Comparison of ENCODE assay signal across 9 mouse cellular contexts in the genomic region with DNA sequence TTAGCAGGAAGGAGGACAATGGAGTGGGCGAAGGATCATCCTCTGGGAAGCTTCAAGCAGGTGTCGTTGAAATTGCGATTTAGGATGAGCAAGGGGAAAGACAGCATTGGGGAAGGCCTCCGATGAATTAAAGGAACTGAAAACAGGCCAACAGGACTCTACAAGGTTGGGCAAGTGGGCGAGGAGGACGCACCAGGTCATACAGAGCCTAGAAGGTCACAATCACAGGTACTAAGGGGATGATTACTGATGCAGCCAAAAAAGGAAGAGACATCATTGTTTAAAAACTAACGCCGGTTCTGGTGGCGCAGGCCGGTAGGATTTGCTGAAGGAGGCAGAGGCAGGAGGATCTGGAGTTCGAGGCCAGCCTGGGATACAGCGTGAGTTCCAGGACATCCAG. TPM values are rescaled to one million over a fixed set of nuclear protein-coding genes. Genes with fewer than 3 reads are reported as not detected.
DNase-seq lines count a peak whose midpoint lies in the region; ATAC-seq and TF ChIP-seq lines count a peak whose summit lies in the region.
"Had no signal": no experiment of that assay in that cellular context is flagged by ENCODE, and none has a peak within 500 bp of the region (broad histone marks: within the 10 kb centered on the region; RNA-seq: fewer than 3 reads in every experiment).

No protein-coding gene starts in this region.

- H3K27me3 ChIP-seq in spleen, adult 2 months (ENCODE audit: control insufficient read depth, insufficient read depth, low read length): no peaks in the 10 kb centered on the region
- H3K27me3 ChIP-seq in limb, embryonic 11.5 days (ENCODE audit: control insufficient read depth, insufficient read depth, low read length): no peaks in the 10 kb centered on the region
- no peaks in the 10 kb centered on the region for H3K27me3 ChIP-seq in neural tube, embryonic 15.5 days (replicated peaks)

- ATAC-seq in limb, embryonic 11.5 days (ENCODE audit: insufficient number of reproducible peaks, low FRiP score, low TSS enrichment, low read depth): no peak
- no peak for ATAC-seq in neural tube, embryonic 15.5 days (ENCODE audit: low FRiP score)

- no peak overlapping the region for H3K4me2 ChIP-seq in limb, embryonic 11.5 days (ENCODE audit: low read depth, severe bottlenecking)
- peak overlapping the region; percentile 96 for H3K4me2 ChIP-seq in neural tube, embryonic 15.5 days

- H3K9me3 ChIP-seq in limb, embryonic 11.5 days (ENCODE audit: control insufficient read depth, low read length): no peaks in the 10 kb centered on the region
- H3K9me3 ChIP-seq in neural tube, embryonic 15.5 days (replicated peaks): no peaks in the 10 kb centered on the region

- H3K9ac ChIP-seq in limb, embryonic 11.5 days (ENCODE audit: low read length): no peak overlapping the region
- no peak overlapping the region for H3K9ac ChIP-seq in neural tube, embryonic 15.5 days (replicated peaks)

- WGBS in spleen, adult 2 months: 42% methylated on average over 12 of the region's 12 CpGs
- WGBS in limb, embryonic 11.5 days: 81% methylated on average over 12 of the region's 12 CpGs
- WGBS in neural tube, embryonic 15.5 days: 83% methylated on average over 12 of the region's 12 CpGs

- peak overlapping the region; percentile 99 for H3K4me3 ChIP-seq in gastrocnemius, adult 2 months
- no peak overlapping the region for H3K4me3 ChIP-seq in spleen, adult 2 months (ENCODE audit: extremely low read depth, insufficient read depth, insufficient read length)
- peak overlapping the region; percentile 85; the same call in 1 of the 2 replicates for H3K4me3 ChIP-seq in limb, embryonic 11.5 days (ENCODE audit: low read depth, low read length)
- H3K4me3 ChIP-seq in neural tube, embryonic 15.5 days (replicated peaks): peak overlapping the region; percentile 83; the same call in 1 of the 2 replicates

- H3K36me3 ChIP-seq in spleen, adult 2 months (ENCODE audit: control insufficient read depth, insufficient read depth, low read length): peaks cover 42% of the 10 kb centered on the region
- H3K36me3 ChIP-seq in limb, embryonic 11.5 days (ENCODE audit: control insufficient read depth, insufficient read depth, low read length): peaks cover 12% of the 10 kb centered on the region
- H3K36me3 ChIP-seq in neural tube, embryonic 15.5 days: peaks cover 29% of the 10 kb centered on the region

- H3K27ac ChIP-seq in gastrocnemius, adult 2 months: peak overlapping the region; percentile 94
- peak overlapping the region; percentile 84 for H3K27ac ChIP-seq in spleen, adult 2 months (ENCODE audit: insufficient read depth, low read length)
- H3K27ac ChIP-seq in limb, embryonic 11.5 days (replicated peaks; ENCODE audit: low read depth, low read length): no peak overlapping the region
- peak overlapping the region; percentile 88; the same call in 1 of the 2 replicates for H3K27ac ChIP-seq in neural tube, embryonic 15.5 days (replicated peaks)

- TF ChIP-seq POLR2A in spleen, adult 2 months (IDR thresholded peaks at IDR 0.05; ENCODE audit: low read depth, low read length): no peak

- intact Hi-C loops in gastrocnemius, adult 2 months (cut with DNase I): no loop called here

- no peak for DNase-seq in gastrocnemius, adult 2 months
- DNase-seq in gastrocnemius, adult 8-10 months (ENCODE audit: low spot score in 2 of 2): no peak
- no peak for DNase-seq in spleen, adult 2 months (ENCODE audit: low read depth in 1 of 2, low spot score in 2 of 2)
- DNase-seq in spleen, postnatal 14 days (ENCODE audit: low spot score in 2 of 2): no peak
- no peak for DNase-seq in limb, embryonic 11.5 days (ENCODE audit: low spot score)
- DNase-seq in urinary bladder, adult 18-20 months (ENCODE audit: low spot score in 2 of 2): no peak
- DNase-seq in retina, postnatal 1 day: no peak

- TF ChIP-seq CTCF in gastrocnemius, adult 2 months (IDR thresholded peaks at IDR 0.05): no peak
- no peak for TF ChIP-seq CTCF in spleen, adult 2 months (IDR thresholded peaks at IDR 0.05; ENCODE audit: extremely low read depth, insufficient read depth, insufficient read length, insufficient replicate concordance)

- peaks cover 9% of the 10 kb centered on the region for H3K4me1 ChIP-seq in spleen, adult 2 months (ENCODE audit: control insufficient read depth, insufficient read depth, insufficient read length)
- H3K4me1 ChIP-seq in limb, embryonic 11.5 days (ENCODE audit: control insufficient read depth, insufficient read depth, low read length): peaks cover 16% of the 10 kb centered on the region
- peaks cover 35% of the 10 kb centered on the region for H3K4me1 ChIP-seq in neural tube, embryonic 15.5 days

RNA-seq across cellular contexts. Expression of gene Slc35b2, which starts 0.5 kb away (rescaled TPM):
- total RNA-seq in gastrocnemius, adult 2 months (2021): 10 to 100 TPM; 16.0 to 17.3 TPM
- total RNA-seq in gastrocnemius, adult 8-10 months (2022): 10 to 100 TPM; 17.2 to 22.9 (median 19.8) TPM
- 70.9 and 71.3 TPM in 2 replicates for polyA plus RNA-seq in spleen, adult 2 months (2012; rRNA removed)
- 90.5 and 92.0 TPM in 2 replicates for polyA plus RNA-seq in limb, embryonic 11.5 days (2014; fragmentation: Nextera tagmentation; extraction: Ambion mirVana)
- polyA plus RNA-seq in neural tube, embryonic 15.5 days (2015; fragmentation: Nextera tagmentation; extraction: Ambion mirVana): 86.3 and 99.5 TPM in 2 replicates

RNA-seq across cellular contexts. Expression of gene Nfkbie, which starts 7.7 kb away (rescaled TPM):
- under 1 TPM; 0.36 to 0.43 TPM for total RNA-seq in gastrocnemius, adult 2 months (2021)
- under 1 TPM; 0.27 to 0.56 (median 0.34) TPM for total RNA-seq in gastrocnemius, adult 8-10 months (2022)
- polyA plus RNA-seq in spleen, adult 2 months (2012; rRNA removed): 50.4 and 65.9 TPM in 2 replicates
- 5.6 and 6.2 TPM in 2 replicates for polyA plus RNA-seq in limb, embryonic 11.5 days (2014; fragmentation: Nextera tagmentation; extraction: Ambion mirVana)
- polyA plus RNA-seq in neural tube, embryonic 15.5 days (2015; fragmentation: Nextera tagmentation; extraction: Ambion mirVana): 4.8 and 10.1 TPM in 2 replicates

RNA-seq across cellular contexts. Expression of gene Hsp90ab1, which starts 9.9 kb away (rescaled TPM):
- total RNA-seq in gastrocnemius, adult 2 months (2021): 1,000 to 10,000 TPM; 1,106 to 1,162 TPM
- 1,000 to 10,000 TPM; 1,140 to 1,362 (median 1,203) TPM for total RNA-seq in gastrocnemius, adult 8-10 months (2022)
- polyA plus RNA-seq in spleen, adult 2 months (2012; rRNA removed): 194 and 202 TPM in 2 replicates
- polyA plus RNA-seq in limb, embryonic 11.5 days (2014; fragmentation: Nextera tagmentation; extraction: Ambion mirVana): 1,903 and 1,914 TPM in 2 replicates
- 1,466 and 1,575 TPM in 2 replicates for polyA plus RNA-seq in neural tube, embryonic 15.5 days (2015; fragmentation: Nextera tagmentation; extraction: Ambion mirVana)

RNA-seq across cellular contexts. Expression of gene Tmem151b, which starts 13.7 kb away (rescaled TPM):
- not detected for total RNA-seq in gastrocnemius, adult 2 months (2021)
- total RNA-seq in gastrocnemius, adult 8-10 months (2022): not detected
- 2.3 and 2.8 TPM in 2 replicates for polyA plus RNA-seq in spleen, adult 2 months (2012; rRNA removed)
- 5.2 and 5.7 TPM in 2 replicates for polyA plus RNA-seq in limb, embryonic 11.5 days (2014; fragmentation: Nextera tagmentation; extraction: Ambion mirVana)
- polyA plus RNA-seq in neural tube, embryonic 15.5 days (2015; fragmentation: Nextera tagmentation; extraction: Ambion mirVana): 21.2 and 25.6 TPM in 2 replicates
- polyA plus RNA-seq: activated CD4-positive, CD25-positive, alpha-beta regulatory T cell, adult 4 months had no signal

RNA-seq across cellular contexts. Expression of gene Slc29a1, which starts 36.2 kb away (rescaled TPM):
- 10 to 100 TPM; 27.4 to 44.7 TPM for total RNA-seq in gastrocnemius, adult 2 months (2021)
- total RNA-seq in gastrocnemius, adult 8-10 months (2022): 10 to 100 TPM; 26.6 to 31.2 (median 27.2) TPM
- polyA plus RNA-seq in spleen, adult 2 months (2012; rRNA removed): 108 and 122 TPM in 2 replicates
- 38.9 and 41.4 TPM in 2 replicates for polyA plus RNA-seq in limb, embryonic 11.5 days (2014; fragmentation: Nextera tagmentation; extraction: Ambion mirVana)
- 42.8 and 77.5 TPM in 2 replicates for polyA plus RNA-seq in neural tube, embryonic 15.5 days (2015; fragmentation: Nextera tagmentation; extraction: Ambion mirVana)
